Mouse (Mus musculus): ENCODE results near the gene Nlrp1b.

GRCm38 (mm10) chr11:71202703-71203102 lies 27.8 kb downstream of the Nlrp1b start:
- TF ChIP-seq CTCF (IDR thresholded peaks at IDR 0.05; ENCODE audit: extremely low read depth, insufficient read depth, insufficient read length, insufficient replicate concordance) (no peak), POLR2A (IDR thresholded peaks at IDR 0.05; ENCODE audit: low read depth, low read length) (no peak)
